Mouse (Mus musculus): ENCODE data around the gene Lgals3.

Lgals3 gene

DNA sequence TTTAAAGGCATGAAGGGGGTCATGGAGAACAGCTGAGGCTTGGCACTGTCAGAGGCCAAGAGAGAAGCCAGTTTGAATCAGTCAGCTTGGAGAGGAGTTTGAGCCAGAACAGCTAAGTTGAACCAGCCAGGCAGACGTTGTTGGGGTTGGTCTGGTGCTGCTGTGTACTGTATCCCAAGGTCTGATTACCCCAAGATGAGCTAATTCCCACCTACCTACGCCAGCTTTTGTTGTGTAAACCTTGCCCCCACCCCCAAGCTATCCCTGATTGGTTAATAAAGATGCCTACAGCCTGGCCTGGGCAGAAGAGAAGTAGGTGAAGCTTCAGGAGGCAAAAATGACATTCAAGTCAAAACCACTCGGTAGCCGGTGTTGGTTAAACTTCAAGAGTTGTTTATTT is 54.9 kb downstream of the Lgals3 start:
- DNase-seq (ENCODE audit: low spot score), result no peak

DNA sequence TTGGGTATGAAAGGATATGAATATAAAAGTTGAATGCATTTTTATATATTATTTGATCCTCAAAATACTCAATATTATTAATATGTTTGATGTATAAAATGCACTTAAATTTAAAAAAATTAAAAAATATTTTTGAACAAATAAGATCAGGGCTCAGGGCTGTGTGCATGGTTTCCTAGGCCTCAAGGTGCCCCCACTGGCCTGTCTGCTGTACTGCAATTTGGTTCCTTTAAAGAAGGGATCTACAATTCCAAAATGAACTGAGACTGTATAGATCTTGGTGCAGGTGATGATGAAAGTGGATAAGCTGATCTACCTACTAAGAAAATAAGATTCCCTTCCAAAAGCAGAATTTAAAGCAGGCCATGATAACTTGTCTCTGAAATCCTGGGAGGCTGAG is 65.4 kb downstream of the Lgals3 start:
- no peak for DNase-seq (ENCODE audit: low spot score)

Measured in ovary, postnatal 36 days (tissue).